Mouse (Mus musculus) yolk sac, embryonic 10.5 days (tissue): ENCODE data around the gene Vipas39.
"Not testable (repeated sequence)": the region's sequence is repeated elsewhere in the genome, so short reads cannot be mapped to it uniquely, and the experiment has no call there.

Experiments used
- DNase-seq: peaks from one replicate; pipeline ENCODE4 v3.0.0-alpha.2; 2017; ENCODE audit warnings: low spot score

The Vipas39 gene

DNA sequence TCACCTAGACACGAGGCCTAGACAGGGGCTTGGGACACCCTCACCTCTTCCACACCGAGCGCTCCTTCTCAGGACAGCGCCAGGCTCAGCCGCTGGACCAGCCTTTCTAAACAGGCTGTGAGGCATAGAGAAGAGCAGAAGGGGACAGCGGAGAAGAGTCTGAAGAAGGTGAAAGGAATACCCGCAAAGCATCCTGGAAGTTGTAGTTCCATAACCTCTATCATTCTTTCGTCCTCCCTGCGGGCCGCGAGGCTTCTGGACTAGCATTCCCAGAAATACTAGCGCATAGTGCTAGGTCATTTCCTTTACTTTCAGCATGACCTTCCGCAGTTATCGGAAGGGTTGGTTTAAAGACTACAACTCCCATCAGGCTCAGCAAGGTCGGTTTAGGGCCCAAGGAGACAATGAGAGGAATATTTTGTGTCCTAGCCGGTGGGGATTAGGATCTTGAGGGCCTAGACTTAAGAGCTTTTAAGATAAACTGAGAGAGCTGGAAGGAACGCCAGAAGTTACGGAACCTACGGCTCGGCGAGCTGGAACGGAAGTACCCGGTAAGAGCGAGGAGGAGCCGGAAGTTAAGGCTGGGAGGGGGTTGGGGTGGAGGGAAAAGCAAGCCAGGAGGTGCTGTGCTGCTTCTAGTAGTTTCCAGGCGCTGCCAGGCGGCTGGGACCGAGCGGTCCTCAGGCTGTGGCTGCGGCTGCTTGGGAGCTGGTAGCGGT lies at the start of gene Vipas39, which contains the start of gene Ahsa1:
Vipas39 (minus strand) TSS at position 149 of the 719 bp plus-strand sequence.
Ahsa1 (plus strand) TSS at position 372 of the 719 bp plus-strand sequence.
- peak; percentile 97 for DNase-seq

- no peak for DNase-seq
These were observed 47.0 kb upstream of the Vipas39 start for GRCm38 (mm10) chr12:87313098-87313497.

GRCm38 (mm10) chr12:87306584-87306844 lies 40.5 kb upstream of the Vipas39 start:
- not testable (repeated sequence) for DNase-seq

- no peak for DNase-seq
These were observed 39.9 kb upstream of the Vipas39 start for GRCm38 (mm10) chr12:87305767-87306583.

DNA sequence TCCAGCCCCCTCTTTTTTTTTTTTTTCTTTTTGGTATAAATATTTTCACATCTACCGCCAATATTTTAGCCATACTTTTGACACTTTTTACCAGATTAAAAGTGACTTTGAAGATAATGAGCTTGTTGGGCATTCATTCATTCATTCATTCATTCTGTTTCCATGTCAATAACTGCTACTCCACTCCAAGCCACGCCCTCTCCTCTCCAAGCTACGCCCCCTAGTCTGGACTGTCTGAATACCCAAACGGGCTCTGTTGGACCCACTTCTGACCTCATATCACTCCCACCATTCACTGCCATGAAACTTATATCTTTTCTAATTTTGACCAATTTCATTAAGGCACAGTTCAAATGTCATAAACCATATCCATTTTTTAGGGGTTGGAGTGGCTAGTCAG lies 35.1 kb upstream of the Vipas39 start:
- DNase-seq: no peak

DNA sequence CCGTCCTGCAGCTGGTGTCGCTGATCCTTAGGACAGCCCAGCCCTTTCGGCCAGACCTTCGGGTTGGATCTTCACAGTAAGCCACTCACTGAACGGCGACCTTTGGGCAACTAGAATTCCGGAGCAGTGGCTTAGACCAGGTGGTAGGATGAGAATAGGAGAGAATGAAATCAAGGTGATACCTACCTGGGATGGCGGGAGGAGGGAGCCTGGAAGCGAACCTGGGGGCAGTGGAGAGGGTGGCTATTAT lies 34.3 kb upstream of the Vipas39 start:
- DNase-seq: no peak

DNA sequence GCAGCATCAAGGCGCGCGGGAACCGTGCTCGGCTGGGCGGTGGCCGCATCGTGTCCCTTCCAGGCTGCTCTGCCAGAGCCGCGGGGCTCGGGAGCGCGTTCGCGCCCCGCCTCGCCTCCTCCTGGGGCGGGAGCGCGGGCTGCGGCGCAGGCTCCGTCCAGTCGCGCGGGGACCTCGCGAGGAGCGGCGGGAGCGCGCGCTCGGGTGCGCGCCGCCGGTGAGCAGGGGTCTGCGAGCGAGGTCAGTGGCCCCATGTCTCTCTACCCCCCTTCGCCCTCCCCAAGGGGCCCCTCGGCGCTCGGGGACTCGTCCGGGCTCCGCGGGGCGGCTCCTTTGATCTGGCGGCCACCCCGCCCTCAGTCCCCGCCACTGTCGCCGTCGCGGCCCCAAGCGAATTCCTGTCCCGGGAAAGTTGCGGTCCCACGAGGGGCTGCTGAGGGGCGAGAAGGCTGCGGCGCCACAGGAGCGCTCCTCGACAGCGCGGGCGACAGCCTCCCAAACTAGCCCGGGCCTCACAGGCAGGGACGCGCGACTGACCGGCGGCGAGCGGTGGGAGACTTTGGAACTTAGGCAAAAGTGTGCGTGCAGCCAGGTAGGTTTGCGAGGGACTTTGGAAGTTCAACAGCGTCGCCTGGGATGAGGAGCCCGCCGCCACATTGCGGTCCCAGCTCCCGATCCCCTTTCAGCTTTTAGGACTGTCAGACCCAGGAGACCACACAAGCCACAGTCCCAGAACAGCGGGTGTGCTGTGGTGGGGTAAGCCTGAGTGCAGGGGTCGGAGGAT lies 33.8 kb upstream of the Vipas39 start, which contains the start of gene Ism2:
Ism2 (minus strand) TSS at position 49 of the 784 bp plus-strand sequence.
- peak; percentile 71 for DNase-seq

DNA sequence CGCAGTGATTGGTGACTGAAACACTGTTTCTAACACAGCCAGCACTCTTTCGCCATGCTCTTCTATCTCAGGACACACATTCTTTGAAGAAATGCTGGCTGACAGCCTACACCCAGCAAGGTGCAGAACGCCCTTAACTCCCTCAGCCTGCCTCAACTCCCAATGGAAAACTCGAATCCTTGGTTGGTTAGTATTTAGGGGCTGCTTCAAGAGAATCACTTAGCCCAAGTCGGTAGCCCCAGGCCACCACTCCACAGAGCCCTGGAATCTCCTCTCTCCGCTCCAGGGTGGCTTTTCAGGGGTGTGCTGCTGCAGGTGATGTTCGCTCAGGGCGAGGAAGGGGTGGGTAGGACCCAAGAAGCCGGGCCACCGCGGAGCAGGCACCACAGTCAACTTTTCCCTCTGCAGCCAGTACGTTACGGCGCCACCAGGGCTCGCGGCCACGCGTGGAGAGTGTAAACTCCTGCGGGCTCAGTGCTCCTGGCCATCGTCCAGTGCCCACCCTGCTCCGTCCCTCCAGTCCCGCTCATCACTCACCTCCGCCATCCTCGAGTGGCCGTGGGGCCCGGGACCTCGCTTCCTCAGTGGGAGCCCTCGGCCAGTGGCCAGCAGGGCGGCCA lies 33.1 kb upstream of the Vipas39 start:
- peak; percentile 15 for DNase-seq

DNA sequence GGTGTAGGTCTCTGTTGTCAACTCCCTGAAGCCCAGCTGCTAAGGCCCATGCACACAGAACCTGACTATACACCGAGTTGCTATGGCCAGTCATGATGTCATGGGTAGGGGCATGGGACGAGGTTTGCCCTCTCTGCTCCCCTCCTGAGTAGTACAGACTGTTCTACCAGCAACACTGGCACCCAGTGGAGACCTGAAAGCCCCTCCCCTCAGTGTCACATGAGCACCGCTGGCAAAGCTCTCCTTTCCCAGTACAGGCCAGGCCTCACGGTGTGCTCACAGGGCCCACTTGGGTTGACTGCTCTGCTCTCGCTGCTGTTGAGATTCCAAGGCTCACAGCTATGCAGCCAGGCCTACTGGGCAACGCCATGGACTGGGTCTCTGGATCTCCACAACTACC lies 27.9 kb upstream of the Vipas39 start:
- no peak for DNase-seq

- DNase-seq: no peak
These were observed 23.0 kb upstream of the Vipas39 start for GRCm38 (mm10) chr12:87289100-87289499.

DNA sequence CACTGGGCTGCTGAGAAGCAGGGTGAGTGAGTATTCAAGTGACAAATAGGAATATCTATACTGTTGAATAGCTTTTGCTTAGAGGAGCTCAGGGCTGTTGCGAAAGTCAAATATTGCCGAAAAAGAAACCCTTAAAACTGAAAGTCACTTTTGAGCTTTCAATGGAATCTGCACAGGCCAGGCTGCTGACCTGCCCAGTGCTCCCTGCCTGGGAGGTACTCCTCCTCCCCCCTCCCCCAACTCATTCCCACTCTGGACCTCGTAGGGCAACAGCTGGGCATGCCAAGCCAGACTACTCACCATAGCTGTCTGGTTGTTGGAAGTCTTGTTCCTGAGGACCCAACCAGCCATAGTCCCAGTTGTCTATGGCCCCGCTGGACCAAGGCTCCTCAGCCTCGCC lies 18.7 kb upstream of the Vipas39 start:
- DNase-seq: no peak

- DNase-seq: no peak
These were observed 18.2 kb upstream of the Vipas39 start for GRCm38 (mm10) chr12:87284268-87284667.

DNA sequence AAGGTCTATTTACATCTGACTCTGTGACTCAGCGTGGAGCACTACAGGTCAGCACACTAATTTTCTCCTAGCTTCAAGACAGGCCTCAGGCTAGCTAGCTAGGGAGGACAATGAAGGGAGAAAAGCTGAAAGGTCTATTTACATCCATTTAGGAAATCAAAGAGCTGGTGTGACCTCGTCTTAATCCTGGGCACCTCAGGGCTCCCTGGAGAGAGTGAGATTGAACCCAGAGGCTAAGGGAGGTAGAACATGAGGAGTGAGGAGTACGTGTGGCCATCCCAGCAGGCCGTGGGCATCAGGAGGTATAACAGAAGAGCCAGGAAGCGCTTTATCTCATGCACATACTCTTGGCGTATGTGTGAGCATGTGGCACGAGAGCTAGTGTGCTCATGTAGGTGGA lies 17.6 kb upstream of the Vipas39 start:
- DNase-seq: no peak

DNA sequence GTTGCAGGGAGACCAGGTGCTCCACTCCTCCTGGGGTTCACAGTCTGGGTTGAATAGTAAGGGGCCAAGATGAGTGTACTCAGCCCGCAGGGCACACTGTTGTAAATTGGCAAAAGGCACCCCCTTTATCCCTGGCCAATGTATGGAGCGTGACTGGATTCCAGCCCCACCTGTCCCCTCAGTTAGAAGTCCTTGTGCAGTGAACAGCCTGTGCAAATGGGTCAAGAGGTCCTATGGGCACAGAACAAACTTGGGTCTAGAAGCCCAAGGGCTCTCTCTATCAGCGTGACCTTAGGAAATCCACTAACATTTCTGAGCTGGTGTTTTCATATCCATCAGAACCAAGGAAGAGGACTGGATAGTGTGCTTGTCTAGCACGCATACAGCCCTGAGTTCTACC lies 16.7 kb upstream of the Vipas39 start:
- no peak for DNase-seq

GRCm38 (mm10) chr12:87281766-87282165 lies 15.7 kb upstream of the Vipas39 start:
- DNase-seq: no peak

DNA sequence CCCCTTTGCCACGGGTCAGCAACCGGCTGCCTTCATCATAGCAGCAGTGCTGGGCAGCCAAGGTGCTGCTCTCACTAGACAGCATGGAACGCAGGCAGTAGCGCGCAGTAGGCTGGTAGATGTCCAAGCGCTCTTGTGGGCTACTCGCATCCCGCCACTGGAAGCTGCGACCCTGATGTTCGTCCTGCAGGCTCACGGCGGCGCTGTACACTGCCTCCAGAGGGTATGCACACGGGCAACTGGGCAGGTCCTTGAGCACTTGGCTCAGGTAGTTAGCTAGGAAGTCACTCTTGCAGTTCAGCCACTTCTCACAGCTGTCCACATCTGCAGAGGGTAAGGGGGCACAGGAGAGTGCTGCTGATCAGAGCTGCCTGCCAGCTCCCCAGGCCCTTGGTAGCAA lies 13.8 kb upstream of the Vipas39 start:
- DNase-seq: no peak

- no peak for DNase-seq
These were observed 13.3 kb upstream of the Vipas39 start for GRCm38 (mm10) chr12:87279350-87279749.

GRCm38 (mm10) chr12:87278118-87278730 lies 12.2 kb upstream of the Vipas39 start:
- DNase-seq: peak; percentile 29

- DNase-seq: not testable (repeated sequence)
These were observed 11.2 kb upstream of the Vipas39 start for GRCm38 (mm10) chr12:87277251-87277650.

- no peak for DNase-seq
These were observed 9.1 kb upstream of the Vipas39 start for GRCm38 (mm10) chr12:87274853-87275831.

GRCm38 (mm10) chr12:87267682-87268081 lies 1.6 kb upstream of the Vipas39 start:
- no peak for DNase-seq
